Mouse (Mus musculus) urinary bladder, postnatal 4 days (tissue): ENCODE data around the gene Zfr2.

Experiments used
- DNase-seq, 2 experiments: peaks; one replicate each; pipeline ENCODE4 v3.0.0; 2021 to 2022; ENCODE audit warnings: low spot score in 2 of 2

Zfr2 gene

DNA sequence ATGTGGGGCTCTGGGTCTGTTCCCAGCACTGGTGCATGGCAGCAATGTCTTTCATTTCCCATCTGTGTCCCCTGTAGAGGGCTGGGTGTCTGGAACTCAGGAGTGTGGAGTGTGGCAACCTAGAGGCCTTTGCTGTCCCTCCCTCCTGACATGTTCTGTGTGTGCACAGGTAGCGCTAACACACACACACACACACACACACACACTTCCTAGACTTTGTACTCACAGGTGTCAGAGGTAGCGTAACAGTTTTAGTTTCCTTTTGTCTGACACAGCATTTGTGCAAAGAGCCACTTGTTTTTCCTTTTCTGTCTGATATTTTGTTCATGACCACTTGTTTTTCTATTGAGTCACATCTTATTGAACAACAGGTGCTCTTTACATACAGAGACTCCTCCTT, 14.8 kb downstream of the Zfr2 start:
- no peak for DNase-seq

DNA sequence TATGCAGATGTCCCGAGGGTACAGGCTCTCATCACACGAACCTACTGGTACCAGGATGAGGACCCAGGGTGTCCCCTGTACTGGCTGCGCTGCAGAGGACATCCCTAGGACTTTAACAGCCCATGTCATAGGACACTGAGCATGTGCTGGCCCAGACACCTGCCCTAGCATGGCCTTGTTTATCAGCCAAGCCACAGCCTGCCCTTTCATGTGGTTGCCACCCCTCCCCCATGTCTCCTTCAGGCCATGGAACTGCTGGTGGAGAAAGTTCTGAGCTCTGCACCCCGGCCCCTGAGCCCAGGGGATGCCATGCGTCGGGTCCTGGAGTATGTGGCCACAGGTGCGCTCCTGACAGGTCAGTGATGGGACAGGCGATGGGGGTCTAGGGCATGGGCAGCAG, 16.5 kb downstream of the Zfr2 start:
- DNase-seq, result no peak

DNA sequence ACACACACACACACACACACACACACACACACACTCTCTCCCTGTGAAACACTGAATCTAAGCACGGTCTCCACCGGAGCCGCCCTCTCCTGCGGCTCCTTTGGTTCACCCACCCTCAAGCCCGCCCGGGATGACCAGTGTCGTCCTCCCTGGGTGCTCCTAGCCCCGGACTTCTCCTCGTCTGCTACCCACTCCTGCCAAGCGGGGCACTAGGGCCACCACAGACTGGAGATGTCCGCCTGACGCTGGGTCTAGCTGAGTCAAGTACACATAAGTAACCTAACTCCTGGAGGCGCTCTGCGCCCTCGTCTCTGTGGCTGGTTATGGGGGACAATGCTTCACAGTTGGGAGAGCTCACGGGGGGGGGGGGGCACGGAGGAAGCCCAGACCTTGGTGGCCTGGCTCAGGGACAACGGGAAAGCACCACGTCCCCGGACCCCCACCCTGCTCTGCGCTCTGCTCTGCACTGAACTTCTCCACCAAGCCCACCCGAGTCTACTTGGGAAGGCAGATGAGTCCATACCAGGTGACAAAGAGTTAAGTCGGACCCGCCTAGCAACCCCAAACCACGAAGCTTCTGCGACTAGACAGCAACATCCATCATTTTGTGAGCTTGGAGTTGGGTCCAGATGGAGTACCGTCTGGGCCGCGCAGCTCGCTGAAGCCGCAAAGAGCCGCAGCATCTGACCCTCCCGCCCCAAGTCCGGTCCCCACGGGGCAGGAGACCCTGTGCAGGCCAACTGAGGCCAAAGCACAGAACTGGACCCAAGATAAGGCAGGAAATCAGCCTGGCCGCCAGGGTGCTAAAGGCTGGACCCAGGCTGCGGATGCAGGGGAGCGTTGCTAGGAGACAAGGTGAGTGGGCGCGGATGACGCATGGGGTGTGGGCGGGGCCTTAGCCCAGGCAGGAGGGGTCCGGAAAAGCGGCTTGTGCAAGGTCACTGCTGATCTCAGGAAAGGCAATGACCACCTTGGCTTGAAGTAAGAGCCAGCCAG, 19.8 kb downstream of the Zfr2 start, which contains the start of gene Matk:
TSS of gene Matk (plus strand) at position 512 of the 996 bp plus-strand sequence.
- DNase-seq, result no peak

DNA sequence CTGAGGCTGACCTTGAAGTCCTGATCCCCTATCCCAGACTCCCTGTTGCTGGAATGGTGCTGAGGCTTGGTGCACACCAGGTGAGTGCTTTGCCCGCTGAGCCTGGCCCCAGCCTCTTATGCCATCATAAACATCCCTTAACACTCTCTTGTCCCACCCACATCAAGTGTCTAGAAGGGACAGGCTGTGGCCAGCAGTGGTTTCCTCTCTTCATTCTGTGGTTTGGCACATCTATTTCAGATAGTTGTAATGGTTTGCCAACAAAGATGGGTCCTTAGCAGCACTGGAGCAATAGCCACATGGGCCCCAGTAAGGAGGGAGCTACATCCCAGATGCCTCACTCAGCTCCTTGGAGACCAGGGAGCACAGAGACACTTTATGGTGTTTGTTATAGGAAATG, 21.9 kb downstream of the Zfr2 start:
- no peak for DNase-seq

DNA sequence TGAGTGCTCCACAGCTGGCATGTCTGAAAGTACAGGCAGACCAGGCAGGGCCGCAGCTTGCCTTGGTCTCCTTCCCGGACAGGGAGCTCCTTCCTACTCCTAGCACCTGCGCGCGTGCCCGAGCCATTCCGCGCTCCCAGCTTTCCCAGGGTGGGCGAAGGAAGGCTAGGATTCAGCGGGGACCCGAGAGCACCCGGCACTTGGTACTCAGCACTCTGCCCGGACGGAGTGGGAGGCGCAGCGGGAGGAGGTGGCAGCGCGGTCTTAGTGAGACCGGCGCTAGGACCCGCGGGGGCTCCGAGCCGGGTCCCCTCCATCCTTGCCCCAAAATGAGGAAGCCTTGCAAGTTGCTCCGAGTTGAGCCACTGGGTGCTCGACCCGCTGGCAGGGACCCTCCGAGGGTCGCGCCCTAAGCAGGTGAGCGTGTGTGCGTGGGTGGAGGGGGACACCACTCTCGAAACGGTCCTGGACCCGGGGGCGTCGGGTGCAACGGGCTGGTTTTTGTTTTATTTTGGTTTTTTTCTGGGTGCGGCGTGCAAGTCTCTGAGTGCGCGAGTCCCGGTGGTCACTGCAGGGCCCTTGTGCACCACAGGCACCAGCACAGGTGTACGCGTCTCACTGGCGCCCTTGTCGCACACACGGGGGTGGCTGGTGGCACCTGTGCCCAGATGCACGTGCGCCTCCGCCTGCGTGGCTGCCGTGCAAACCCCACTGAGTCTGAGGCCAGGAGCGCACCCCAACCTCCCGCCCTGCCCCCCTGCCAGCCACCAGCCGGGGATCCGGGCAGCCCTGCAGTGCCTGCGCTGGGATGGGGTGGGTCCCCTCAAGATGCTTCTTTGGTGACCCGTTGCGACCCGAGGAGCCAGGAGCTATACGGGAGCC, 24.4 kb downstream of the Zfr2 start:
- no peak for DNase-seq

DNA sequence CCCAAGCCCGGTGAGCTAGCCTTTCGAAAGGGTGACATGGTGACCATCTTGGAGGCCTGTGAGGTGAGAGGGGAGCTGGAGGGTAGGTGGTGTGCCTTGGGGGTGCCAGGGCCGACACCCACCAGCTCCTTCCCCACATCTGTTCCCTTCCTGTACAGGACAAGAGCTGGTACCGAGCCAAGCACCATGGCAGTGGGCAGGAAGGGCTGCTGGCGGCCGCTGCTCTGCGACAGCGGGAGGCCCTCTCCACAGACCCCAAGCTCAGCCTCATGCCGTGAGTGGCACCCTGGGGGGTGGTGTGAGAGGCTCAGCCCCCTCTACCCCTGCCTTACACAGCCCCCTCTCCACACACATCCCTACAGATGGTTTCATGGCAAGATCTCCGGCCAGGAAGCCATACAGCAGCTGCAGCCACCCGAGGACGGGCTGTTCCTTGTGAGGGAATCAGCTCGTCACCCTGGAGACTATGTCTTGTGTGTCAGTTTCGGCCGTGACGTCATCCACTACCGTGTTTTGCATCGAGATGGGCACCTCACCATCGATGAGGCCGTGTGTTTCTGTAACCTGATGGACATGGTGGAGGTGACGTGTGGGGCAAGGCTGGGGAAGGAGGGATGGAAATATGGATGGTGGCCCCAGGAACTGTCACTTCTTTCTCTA, 26.4 kb downstream of the Zfr2 start:
- DNase-seq, result no peak

DNA sequence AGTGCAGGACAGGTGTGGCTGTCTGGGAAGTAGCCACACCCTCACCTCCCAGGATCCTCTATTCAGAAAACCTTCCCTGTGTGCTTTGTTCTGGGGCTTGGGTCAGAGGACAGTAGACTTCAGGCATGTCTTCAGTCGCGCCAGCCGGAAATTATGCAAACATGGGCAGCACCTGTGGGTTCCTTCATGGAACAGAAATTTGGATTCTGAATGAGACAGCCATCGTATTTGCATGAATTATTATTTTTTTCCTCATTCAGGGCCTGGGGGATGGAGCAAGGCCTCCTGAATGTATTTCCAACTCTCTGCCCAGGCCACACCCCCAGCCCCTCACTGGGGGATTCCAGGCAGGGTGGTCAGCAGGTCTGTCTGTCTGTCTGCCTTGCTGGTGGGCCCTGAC, 28.1 kb downstream of the Zfr2 start:
- DNase-seq, result no peak

DNA sequence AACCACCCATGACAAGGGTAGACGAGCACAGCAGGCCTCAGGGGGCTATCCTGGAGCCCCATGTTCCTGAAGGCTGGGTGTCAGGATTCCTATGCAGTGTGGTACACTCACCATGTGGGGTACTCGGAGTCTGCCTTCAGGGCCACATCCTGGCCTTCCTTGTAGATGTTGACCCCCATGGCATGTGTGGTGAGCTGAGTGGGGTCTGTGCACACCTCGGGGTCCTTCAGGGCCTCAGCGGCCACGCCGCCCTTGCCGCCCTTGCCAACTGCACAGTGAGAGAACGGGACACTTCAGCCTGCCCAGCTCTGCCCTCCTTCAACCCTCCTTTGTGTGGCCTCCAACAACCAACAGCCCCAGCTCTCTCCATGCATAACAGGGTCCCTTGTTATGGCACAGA, 32.6 kb downstream of the Zfr2 start:
- no peak for DNase-seq

DNA sequence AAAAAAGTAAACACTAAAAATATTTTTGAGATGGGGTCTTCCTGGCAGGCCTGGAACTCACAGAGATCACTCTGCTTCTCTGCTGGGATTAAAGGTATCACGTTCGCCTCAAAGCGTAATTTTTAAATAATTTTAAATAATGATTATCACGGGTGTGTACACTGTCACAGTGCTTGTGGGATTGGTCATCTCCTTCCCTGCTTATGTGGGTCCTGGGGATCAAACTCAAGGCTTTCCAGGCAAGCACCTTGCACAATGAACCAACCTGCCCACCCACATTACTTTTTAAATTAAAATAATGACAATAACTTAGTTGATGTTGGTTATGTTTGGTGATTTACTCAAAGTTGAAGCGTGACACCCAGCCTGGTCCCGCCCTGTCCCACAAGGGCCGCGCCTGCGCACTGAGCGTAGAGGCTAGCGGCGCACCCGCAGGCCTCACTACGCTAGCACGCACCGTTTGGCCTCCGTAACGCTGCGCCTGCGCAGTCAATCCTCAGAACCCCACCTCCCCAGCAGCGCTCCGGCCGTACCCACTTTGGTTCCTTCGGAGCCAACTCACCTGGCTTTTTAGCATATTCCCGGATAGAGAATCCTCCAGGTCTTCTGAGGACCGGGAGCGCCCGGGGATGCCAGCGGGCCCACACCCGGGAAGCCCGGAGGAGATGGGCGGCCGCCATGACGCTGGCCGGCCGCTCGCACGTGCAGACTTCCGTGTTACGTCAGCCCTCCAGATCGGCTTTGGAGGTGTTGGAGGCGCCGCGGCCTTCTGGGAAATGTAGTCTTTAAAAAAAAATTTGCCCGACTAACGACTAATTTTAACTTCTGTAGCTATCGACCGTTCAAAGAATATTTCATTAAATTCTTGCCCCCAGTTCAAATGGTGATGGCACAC, 33.5 kb downstream of the Zfr2 start, which contains the start of the genes Mrpl54 and Apba3:
TSS of gene Mrpl54 (minus strand) at position 724 of the 895 bp plus-strand sequence.
TSS of gene Apba3 (plus strand) at position 750 of the 895 bp plus-strand sequence.
- peak; percentile 94 for DNase-seq

DNA sequence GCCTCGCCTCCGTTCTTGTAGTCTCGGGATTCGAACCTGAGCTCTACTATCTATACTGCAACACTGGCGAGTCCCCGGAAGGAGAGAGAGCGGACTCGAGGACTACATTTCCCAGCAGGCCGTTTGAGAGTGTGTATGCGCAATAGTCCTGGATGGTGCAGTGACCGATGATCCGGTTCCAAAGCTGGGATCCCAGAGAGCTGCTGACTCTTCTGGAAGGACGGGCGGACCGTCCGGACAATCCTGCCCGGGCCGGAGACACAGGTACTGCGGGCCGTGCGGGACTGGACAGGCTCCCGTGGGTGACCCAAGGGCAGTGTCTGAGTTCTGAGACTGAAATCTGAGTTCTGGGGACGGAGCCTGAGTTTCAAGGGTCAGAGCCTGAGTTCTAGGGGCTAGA, 35.1 kb downstream of the Zfr2 start:
- DNase-seq, result peak; percentile 74 to 77

DNA sequence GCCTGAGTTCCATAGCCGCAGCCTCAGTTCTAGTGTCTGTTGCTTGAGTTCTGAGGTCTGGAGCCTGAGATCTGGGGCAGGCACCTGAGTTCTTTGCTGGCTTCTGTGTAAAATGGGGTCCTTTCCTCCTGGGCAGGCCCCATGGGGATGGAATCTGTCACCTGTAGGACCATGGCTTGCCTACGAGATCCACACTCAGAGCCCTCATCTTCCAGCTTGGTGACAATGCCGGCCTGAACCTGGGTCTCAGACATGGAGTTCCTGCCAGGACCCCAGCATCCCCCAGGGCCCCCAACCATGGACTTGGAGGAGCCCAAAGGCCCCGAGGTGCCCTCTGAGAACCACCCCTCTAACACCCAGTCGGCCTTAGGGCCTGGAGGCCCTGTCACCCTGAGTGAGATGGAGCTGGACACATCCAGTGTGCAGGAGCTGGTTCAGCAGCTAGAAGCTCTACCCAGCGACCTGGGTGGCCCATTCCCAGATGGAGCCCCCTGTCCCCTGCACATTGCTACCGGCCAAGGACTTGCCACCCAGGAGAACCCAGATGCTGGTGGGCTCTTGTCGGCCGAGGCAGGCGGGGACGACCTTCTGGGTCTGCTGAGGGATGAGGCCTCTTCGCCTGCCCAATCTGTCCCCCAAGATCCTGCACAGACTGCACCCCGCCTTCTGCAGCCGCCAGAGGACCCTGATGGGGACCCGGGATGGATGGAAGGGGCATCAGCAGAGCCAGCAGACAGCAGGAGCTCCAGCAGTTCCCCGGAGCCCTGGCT, 35.9 kb downstream of the Zfr2 start:
- DNase-seq, result no peak

DNA sequence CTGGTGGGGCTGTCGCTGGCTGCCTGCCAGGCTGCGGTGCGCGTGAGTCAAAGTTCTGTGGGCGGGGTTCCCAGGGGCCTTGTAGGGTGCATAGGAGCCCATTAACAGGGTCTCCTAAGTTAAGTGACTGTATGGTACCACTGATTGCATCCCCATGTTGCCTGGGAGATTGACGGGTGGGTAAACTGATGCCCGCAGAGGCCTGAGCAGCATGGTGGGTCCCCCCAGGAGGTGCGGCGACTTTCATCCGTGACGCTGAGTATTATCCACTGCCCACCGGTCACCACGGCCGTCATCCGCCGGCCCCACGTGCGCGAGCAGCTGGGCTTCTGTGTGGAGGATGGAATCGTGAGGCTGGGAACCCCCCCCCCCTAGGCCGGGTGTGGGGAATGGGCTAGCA, 39.4 kb downstream of the Zfr2 start:
- no peak for DNase-seq

DNA sequence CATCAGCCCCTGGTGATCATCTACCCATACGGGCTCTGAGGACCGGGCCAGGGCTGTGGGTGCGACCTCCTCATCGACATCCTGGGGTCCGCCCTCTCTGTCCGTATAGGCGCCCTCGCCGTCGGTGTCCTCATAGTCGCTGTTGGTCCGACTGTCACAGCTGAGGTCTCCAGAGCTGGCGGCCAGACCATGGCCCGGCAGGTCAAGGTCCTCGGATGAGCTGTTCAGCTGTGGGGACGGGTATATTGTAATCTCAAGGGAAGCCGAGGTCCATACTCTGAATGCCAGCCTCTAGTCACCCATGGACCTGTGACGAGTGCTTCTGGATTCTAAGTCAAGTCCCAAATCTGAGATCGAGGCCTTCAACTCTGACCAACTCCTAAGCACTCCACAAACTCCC, 40.9 kb downstream of the Zfr2 start:
- no peak for DNase-seq

DNA sequence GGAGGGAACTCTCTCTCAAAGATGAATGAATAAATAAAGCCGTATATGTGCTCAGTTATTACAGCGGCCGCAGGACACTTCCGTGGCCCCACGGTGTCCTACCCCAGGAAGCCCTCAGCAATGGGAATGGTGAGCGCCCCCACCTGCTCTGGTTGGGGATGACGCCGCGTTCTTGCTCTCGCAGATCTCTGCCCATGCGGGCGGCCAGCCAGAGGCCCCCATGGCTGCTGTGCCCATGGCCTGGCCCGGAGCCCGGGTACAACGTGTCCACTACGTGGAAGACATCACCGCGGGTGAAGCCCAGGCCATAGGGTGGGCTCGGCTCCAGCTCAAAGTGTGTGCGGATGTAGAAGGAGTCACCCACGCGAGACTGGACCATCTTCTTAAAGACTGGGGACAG, 44.7 kb downstream of the Zfr2 start:
- DNase-seq, result no peak

DNA sequence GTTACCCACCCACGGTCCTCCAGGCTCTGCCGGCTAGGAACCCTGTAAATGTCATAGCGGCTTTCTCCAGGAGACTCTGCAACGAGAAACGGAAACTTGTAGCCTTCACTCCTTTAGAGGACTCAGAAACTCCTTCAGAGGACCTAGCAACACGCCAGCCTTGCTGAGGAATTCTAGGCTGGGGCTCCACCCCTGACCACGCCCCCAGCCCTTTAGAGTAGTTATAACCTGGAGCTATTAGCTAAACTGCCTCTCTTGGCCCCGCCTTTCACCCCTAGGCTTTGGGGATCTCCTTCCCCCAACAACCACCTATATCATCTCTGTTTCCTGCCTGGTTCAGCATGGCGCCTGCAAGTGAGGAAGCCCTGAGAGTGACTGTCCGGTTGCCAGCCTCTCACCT, 46.5 kb downstream of the Zfr2 start:
- DNase-seq, result no peak

DNA sequence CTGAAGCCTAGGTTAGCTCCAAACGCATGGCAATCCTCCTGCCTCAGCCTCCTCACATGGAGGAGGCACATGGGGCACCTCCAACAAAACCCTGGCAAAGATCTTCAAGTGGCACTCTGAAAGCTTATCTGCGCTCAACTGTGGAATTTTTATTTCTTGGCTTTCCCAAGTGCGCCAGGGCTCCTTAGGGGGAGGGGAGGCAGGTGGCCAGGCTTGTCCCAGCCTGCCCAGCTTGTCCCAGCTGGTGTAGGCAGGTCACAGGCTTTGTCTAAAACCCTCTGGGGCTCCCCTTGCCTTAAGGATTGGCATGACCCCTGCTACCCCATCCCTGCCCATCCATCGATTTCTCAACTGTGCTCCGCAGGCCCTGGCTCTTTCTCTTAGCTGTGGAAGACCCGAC, 51.2 kb downstream of the Zfr2 start:
- DNase-seq, result no peak

DNA sequence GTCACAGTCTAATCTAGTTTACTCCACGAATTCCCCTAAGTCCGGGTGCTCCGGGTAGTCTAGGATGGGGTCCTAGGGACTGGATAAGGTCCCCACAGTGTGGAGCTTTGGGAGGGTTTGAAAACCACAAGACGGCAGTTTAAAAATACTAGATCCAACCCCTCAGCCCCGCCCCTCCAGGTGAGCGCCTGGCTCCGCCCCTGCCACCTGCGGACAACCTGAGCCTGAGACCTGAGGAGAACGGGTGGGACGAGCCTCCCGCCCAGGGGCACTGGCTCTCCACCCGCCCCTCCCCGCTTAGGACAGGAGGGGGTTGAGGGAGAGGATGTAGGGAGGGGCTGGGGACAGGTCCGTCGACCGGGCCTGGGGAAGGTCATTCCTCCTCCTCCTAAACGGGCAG, 51.8 kb downstream of the Zfr2 start:
- DNase-seq, result no peak

DNA sequence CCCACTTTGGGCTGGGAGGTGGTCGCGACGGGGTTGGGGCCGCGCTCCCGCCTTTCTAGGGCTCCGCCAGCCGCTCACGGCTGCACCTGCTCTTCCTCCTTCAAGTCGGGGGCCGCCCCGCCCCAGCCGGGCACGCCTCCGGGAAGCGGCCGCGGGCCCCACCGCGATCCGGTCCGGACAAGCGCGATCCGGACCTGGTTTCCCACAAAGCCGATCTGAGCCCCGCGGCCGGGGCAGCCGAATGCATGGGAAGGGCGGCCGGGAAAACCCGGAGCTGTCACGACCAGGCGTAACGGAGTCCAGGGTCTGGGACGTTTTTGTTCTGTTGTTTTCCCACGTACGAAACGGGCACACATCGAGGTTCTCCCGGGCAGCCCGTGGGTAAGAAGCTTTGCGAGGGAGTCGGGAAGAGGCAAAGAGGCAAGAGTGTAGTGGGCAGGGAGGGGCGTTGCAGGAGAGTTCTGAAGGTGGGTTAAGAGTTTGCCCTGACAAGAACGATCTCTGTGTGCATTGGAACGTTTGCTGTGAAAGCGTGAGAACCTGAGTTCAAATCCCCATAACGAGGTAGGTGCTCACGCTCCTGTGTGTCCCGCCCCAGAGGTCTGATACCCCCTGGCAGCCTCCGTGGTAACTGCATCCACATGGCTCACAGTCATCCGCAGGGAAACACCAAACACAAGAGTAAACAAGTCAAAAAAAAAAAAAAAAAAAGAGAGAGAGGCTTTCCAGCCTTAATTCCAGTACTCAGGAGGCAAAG, 52.9 kb downstream of the Zfr2 start:
- peak; percentile 86 to 94 for DNase-seq

DNA sequence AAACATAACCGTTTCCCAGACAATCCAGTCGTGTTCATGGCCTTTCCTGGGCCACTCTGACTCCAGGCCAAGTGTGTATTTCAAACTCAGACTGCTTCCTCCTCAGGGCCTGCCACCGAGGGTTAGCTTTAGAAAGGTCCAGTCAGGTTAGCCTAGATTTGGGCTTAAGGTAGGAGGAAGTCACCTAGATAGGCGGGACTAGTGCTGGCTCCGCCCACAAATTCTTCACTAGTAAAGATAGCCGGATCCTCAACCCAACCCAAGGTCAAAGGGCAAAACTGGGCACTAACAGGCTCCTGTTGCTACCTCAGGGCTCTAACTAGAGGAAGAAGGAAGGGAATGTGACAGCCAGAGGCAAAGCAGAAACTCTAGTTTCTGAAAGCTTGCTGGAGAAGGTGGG, 53.6 kb downstream of the Zfr2 start:
- no peak for DNase-seq
